Mouse (Mus musculus) liver, embryonic 14.5 days (tissue): ENCODE results near the gene Zranb3. TPM values are rescaled to one million over a fixed set of nuclear protein-coding genes. Genes with fewer than 3 reads are reported as not detected.

ENCODE experiments used
- ATAC-seq: fragments of 200-750 bp; cut with Nextera tagmentation; 2 replicates; pipeline ENCODE4 v1.8.0; 2017; ENCODE audit warnings: moderate number of reproducible peaks, mild to moderate bottlenecking, moderate library complexity; ENCODE audit not compliant: insufficient read depth
- DNase-seq, 3 experiments: peaks; one replicate each; pipeline ENCODE4 v3.0.0-alpha.2; 2012 to 2013; ENCODE audit warnings: low read depth in 3 of 3, low spot score in 3 of 3
- H3K27ac ChIP-seq: fragments of 300-500 bp; sonication (generic); 2 replicates; pipeline ENCODE4 v1.5.1; 2014; ENCODE audit warnings: moderate library complexity, mild to moderate bottlenecking, control low read depth, inconsistent platforms
- H3K27me3 ChIP-seq: fragments of 300-500 bp; sonication (generic); 2 replicates; pipeline ENCODE4 v1.6.1; 2014; ENCODE audit warnings: mild to moderate bottlenecking, low read length, moderate library complexity; ENCODE audit not compliant: control insufficient read depth, insufficient read depth
- H3K36me3 ChIP-seq: fragments of 300-500 bp; sonication (generic); replicated peaks from 2 replicates; pipeline ENCODE4 v1.6.1; 2014; ENCODE audit warnings: low read depth; ENCODE audit not compliant: control insufficient read depth, insufficient read depth
- H3K4me1 ChIP-seq, 2 experiments: fragments of 200-500 bp in 1 of 2; fragments of 300-500 bp in 1 of 2; sonication (generic) in 1 of 2; replicated peaks; 2 replicates each; pipeline ENCODE4 v1.6.1; 2012 to 2014; ENCODE audit warnings: antibody characterized with exemption in 1 of 2, inconsistent platforms in 1 of 2, low read length in 1 of 2; ENCODE audit not compliant: control insufficient read depth in 2 of 2, insufficient read depth in 2 of 2
- H3K4me2 ChIP-seq: fragments of 300-500 bp; sonication (generic); 2 replicates; pipeline ENCODE4 v1.6.1; 2014; ENCODE audit warnings: low read depth, mild to moderate bottlenecking, control low read depth, moderate library complexity
- H3K4me3 ChIP-seq, 2 experiments: fragments of 200-500 bp in 1 of 2; fragments of 300-500 bp in 1 of 2; sonication (generic) in 1 of 2; 2 replicates each; pipeline ENCODE4 v1.5.1; 2012 to 2014; ENCODE audit warnings: low read depth in 2 of 2, low read length in 2 of 2, mild to moderate bottlenecking in 2 of 2, control low read depth in 1 of 2, inconsistent platforms in 1 of 2, moderate library complexity in 1 of 2; ENCODE audit not compliant: insufficient read depth in 1 of 2
- H3K9ac ChIP-seq: fragments of 300-500 bp; sonication (generic); replicated peaks from 2 replicates; pipeline ENCODE4 v1.6.1; 2014; ENCODE audit warnings: mild to moderate bottlenecking, control low read depth, moderate library complexity
- H3K9me3 ChIP-seq: fragments of 300-500 bp; sonication (generic); 2 replicates; pipeline ENCODE4 v1.6.1; 2016; ENCODE audit warnings: low read length, mixed read lengths; ENCODE audit not compliant: control insufficient read depth
- CTCF ChIP-seq: IDR thresholded peaks from 2 replicates; pipeline ENCODE4 v1.5.1; 2016; ENCODE audit warnings: antibody characterized with exemption, low read depth, control low read depth
- EP300 ChIP-seq: IDR thresholded peaks from 2 replicates; pipeline ENCODE4 v1.6.1; 2016; ENCODE audit warnings: antibody characterized with exemption, low read depth
- WGBS: fragments of 180-500 bp; shearing (Covaris S2); extraction: QIAGEN DNeasy Blood & Tissue Kit; methylation state at CpG from one replicate; pipeline ENCODE4 v1.1.7; 2014; ENCODE audit not compliant: insufficient replicate concordance; 5-methylcytosine and 5-hydroxymethylcytosine counted together
- polyA plus RNA-seq, 2 experiments: library from polyadenylated mRNA; depleted of rRNA in 1 of 2; stranded (reverse) in 1 of 2; unstranded in 1 of 2; fragments of >200 nt; fragmentation: Nextera tagmentation in 1 of 2; extraction: Ambion mirVana in 1 of 2; gene quantifications; 2 replicates each; pipeline versions ENCODE4 v1.2.1 to v1.2.3; 2012 to 2014

Zranb3 gene
- polyA plus RNA-seq, 2 experiments = 3.9 to 4.1 TPM

GRCm38 (mm10) chr1:127934322-127934721 lies 168.5 kb downstream of the Zranb3 start:
- H3K9me3 ChIP-seq = no peaks in the 10 kb centered on the region
- no peak for TF ChIP-seq CTCF
- no peak for TF ChIP-seq EP300
- no peak for DNase-seq
- no peaks in the 10 kb centered on the region for H3K4me1 ChIP-seq
- no peak overlapping the region for H3K4me2 ChIP-seq
- H3K4me3 ChIP-seq = no peak overlapping the region
- ATAC-seq = no peak
- H3K9ac ChIP-seq = no peak overlapping the region
- H3K27me3 ChIP-seq = no peaks in the 10 kb centered on the region
- WGBS = 96% methylated on average over 5 of the region's 5 CpGs
- peaks cover 28% of the 10 kb centered on the region for H3K36me3 ChIP-seq
- H3K27ac ChIP-seq = no peak overlapping the region

- Histone ChIP-seq H3K4me2 (no peak overlapping the region), H3K4me3 (no peak overlapping the region), H3K9me3 (no peaks in the 10 kb centered on the region), H3K27ac (no peak overlapping the region), H3K27me3 (no peaks in the 10 kb centered on the region), H3K36me3 (peaks cover 19% of the 10 kb centered on the region), H3K4me1 (no peaks in the 10 kb centered on the region), H3K9ac (no peak overlapping the region)
- peak; percentile 15; the same call in 1 of the 2 replicates for ATAC-seq
- 61% methylated on average over 2 of the region's 2 CpGs for WGBS
- DNase-seq = no peak
- TF ChIP-seq EP300 (no peak), CTCF (no peak)
Observed at GRCm38 (mm10) chr1:127933405-127933804, 169.4 kb downstream of the Zranb3 start.

GRCm38 (mm10) chr1:127915802-127916201 lies 187.0 kb downstream of the Zranb3 start:
- no peak overlapping the region for H3K27ac ChIP-seq
- ATAC-seq = no peak
- TF ChIP-seq EP300 (no peak), CTCF (no peak)
- H3K9ac ChIP-seq = no peak overlapping the region
- WGBS = 64% methylated on average over 1 of the region's 1 CpGs
- no peak overlapping the region for H3K4me3 ChIP-seq
- H3K27me3 ChIP-seq = no peaks in the 10 kb centered on the region
- H3K4me1 ChIP-seq = no peaks in the 10 kb centered on the region
- no peak for DNase-seq
- H3K9me3 ChIP-seq = no peaks in the 10 kb centered on the region
- H3K36me3 ChIP-seq = peaks cover 4% of the 10 kb centered on the region
- no peak overlapping the region for H3K4me2 ChIP-seq

GRCm38 (mm10) chr1:127915316-127915715 lies 187.5 kb downstream of the Zranb3 start:
- no peak for ATAC-seq
- no peaks in the 10 kb centered on the region for H3K27me3 ChIP-seq
- no peaks in the 10 kb centered on the region for H3K9me3 ChIP-seq
- no peak for DNase-seq
- H3K36me3 ChIP-seq = peaks cover 4% of the 10 kb centered on the region
- H3K9ac ChIP-seq = no peak overlapping the region
- WGBS = 77% methylated on average over 6 of the region's 6 CpGs
- H3K27ac ChIP-seq = no peak overlapping the region
- TF ChIP-seq EP300 = no peak
- no peak for TF ChIP-seq CTCF
- no peaks in the 10 kb centered on the region for H3K4me1 ChIP-seq
- H3K4me2 ChIP-seq = no peak overlapping the region
- no peak overlapping the region for H3K4me3 ChIP-seq

- no peak for TF ChIP-seq CTCF
- TF ChIP-seq EP300 = no peak
- Histone ChIP-seq H3K9me3 (no peaks in the 10 kb centered on the region), H3K4me1 (no peaks in the 10 kb centered on the region), H3K27ac (no peak overlapping the region), H3K36me3 (no peaks in the 10 kb centered on the region), H3K9ac (no peak overlapping the region), H3K4me2 (no peak overlapping the region), H3K27me3 (no peaks in the 10 kb centered on the region), H3K4me3 (no peak overlapping the region)
- ATAC-seq = no peak
- no peak for DNase-seq
- 73% methylated on average over 4 of the region's 4 CpGs for WGBS
Observed at GRCm38 (mm10) chr1:127913116-127913515, 189.7 kb downstream of the Zranb3 start.
